Mouse (Mus musculus) liver, embryonic 14.5 days (tissue): ENCODE data around the gene Bmf. TPM values are rescaled to one million over a fixed set of nuclear protein-coding genes. Genes with fewer than 3 reads are reported as not detected.

ENCODE experiments used
- ATAC-seq: fragments of 200-750 bp; cut with Nextera tagmentation; 2 replicates; pipeline ENCODE4 v1.8.0; 2017; ENCODE audit warnings: moderate number of reproducible peaks, mild to moderate bottlenecking, moderate library complexity; ENCODE audit not compliant: insufficient read depth
- DNase-seq, 3 experiments: peaks; one replicate each; pipeline ENCODE4 v3.0.0-alpha.2; 2012 to 2013; ENCODE audit warnings: low read depth in 3 of 3, low spot score in 3 of 3
- H3K27ac ChIP-seq: fragments of 300-500 bp; sonication (generic); 2 replicates; pipeline ENCODE4 v1.5.1; 2014; ENCODE audit warnings: moderate library complexity, mild to moderate bottlenecking, control low read depth, inconsistent platforms
- H3K27me3 ChIP-seq: fragments of 300-500 bp; sonication (generic); 2 replicates; pipeline ENCODE4 v1.6.1; 2014; ENCODE audit warnings: mild to moderate bottlenecking, low read length, moderate library complexity; ENCODE audit not compliant: control insufficient read depth, insufficient read depth
- H3K36me3 ChIP-seq: fragments of 300-500 bp; sonication (generic); replicated peaks from 2 replicates; pipeline ENCODE4 v1.6.1; 2014; ENCODE audit warnings: low read depth; ENCODE audit not compliant: control insufficient read depth, insufficient read depth
- H3K4me1 ChIP-seq, 2 experiments: fragments of 200-500 bp in 1 of 2; fragments of 300-500 bp in 1 of 2; sonication (generic) in 1 of 2; replicated peaks; 2 replicates each; pipeline ENCODE4 v1.6.1; 2012 to 2014; ENCODE audit warnings: antibody characterized with exemption in 1 of 2, inconsistent platforms in 1 of 2, low read length in 1 of 2; ENCODE audit not compliant: control insufficient read depth in 2 of 2, insufficient read depth in 2 of 2
- H3K4me2 ChIP-seq: fragments of 300-500 bp; sonication (generic); 2 replicates; pipeline ENCODE4 v1.6.1; 2014; ENCODE audit warnings: low read depth, mild to moderate bottlenecking, control low read depth, moderate library complexity
- H3K4me3 ChIP-seq, 2 experiments: fragments of 200-500 bp in 1 of 2; fragments of 300-500 bp in 1 of 2; sonication (generic) in 1 of 2; 2 replicates each; pipeline ENCODE4 v1.5.1; 2012 to 2014; ENCODE audit warnings: low read depth in 2 of 2, low read length in 2 of 2, mild to moderate bottlenecking in 2 of 2, control low read depth in 1 of 2, inconsistent platforms in 1 of 2, moderate library complexity in 1 of 2; ENCODE audit not compliant: insufficient read depth in 1 of 2
- H3K9ac ChIP-seq: fragments of 300-500 bp; sonication (generic); replicated peaks from 2 replicates; pipeline ENCODE4 v1.6.1; 2014; ENCODE audit warnings: mild to moderate bottlenecking, control low read depth, moderate library complexity
- H3K9me3 ChIP-seq: fragments of 300-500 bp; sonication (generic); 2 replicates; pipeline ENCODE4 v1.6.1; 2016; ENCODE audit warnings: low read length, mixed read lengths; ENCODE audit not compliant: control insufficient read depth
- CTCF ChIP-seq: IDR thresholded peaks from 2 replicates; pipeline ENCODE4 v1.5.1; 2016; ENCODE audit warnings: antibody characterized with exemption, low read depth, control low read depth
- EP300 ChIP-seq: IDR thresholded peaks from 2 replicates; pipeline ENCODE4 v1.6.1; 2016; ENCODE audit warnings: antibody characterized with exemption, low read depth
- WGBS: fragments of 180-500 bp; shearing (Covaris S2); extraction: QIAGEN DNeasy Blood & Tissue Kit; methylation state at CpG from one replicate; pipeline ENCODE4 v1.1.7; 2014; ENCODE audit not compliant: insufficient replicate concordance; 5-methylcytosine and 5-hydroxymethylcytosine counted together
- polyA plus RNA-seq, 2 experiments: library from polyadenylated mRNA; depleted of rRNA in 1 of 2; stranded (reverse) in 1 of 2; unstranded in 1 of 2; fragments of >200 nt; fragmentation: Nextera tagmentation in 1 of 2; extraction: Ambion mirVana in 1 of 2; gene quantifications; 2 replicates each; pipeline versions ENCODE4 v1.2.1 to v1.2.3; 2012 to 2014

Bmf gene
- polyA plus RNA-seq, 2 experiments: 0.70 to 0.87 TPM

DNA sequence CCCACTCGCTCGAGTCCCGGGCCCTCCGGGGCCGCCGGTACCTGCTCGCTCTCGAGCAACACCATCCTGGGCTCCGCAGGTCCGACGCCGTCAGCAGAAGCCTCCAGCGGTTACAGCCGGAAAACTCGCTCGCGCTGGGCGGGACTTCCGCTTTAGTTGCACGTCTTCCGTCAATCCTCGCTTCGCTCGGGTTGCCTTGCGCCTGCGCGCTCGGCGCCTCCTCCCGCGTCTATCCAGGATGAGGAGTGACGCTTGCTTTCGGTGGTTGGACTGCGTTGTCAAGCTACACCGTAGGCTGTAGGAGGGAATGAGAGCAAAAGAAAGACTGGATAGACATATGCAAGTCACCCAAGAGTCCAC is 70.0 kb downstream of the Bmf start, which contains the start of gene Srp14:
Srp14 (minus strand) TSS at position 162 of the 360 bp plus-strand sequence.
- peak within 1 kb of the TSS; percentile 68 for H3K27ac ChIP-seq
- peak within 1 kb of the TSS; percentile 94 for H3K9ac ChIP-seq
- no peaks in the 10 kb centered on the region for H3K27me3 ChIP-seq
- WGBS: under 1% methylated on average over 35 of the region's 35 CpGs
- H3K9me3 ChIP-seq: no peaks in the 10 kb centered on the region
- peaks cover 5 to 26% of the 10 kb centered on the region in 2 experiments; a peak in 3 of 4 replicates for H3K4me1 ChIP-seq
- DNase-seq (peak; percentile 90 to 93 (median 91)), ATAC-seq (peak; percentile 90)
- TF ChIP-seq EP300: no peak
- TF ChIP-seq CTCF: no peak; the same call in 1 of the 2 replicates
- peaks cover 22% of the 10 kb centered on the region for H3K36me3 ChIP-seq
- peak within 1 kb of the TSS; percentile 63 for H3K4me2 ChIP-seq
- peak within 1 kb of the TSS; percentile 78 to 80 for H3K4me3 ChIP-seq

DNA sequence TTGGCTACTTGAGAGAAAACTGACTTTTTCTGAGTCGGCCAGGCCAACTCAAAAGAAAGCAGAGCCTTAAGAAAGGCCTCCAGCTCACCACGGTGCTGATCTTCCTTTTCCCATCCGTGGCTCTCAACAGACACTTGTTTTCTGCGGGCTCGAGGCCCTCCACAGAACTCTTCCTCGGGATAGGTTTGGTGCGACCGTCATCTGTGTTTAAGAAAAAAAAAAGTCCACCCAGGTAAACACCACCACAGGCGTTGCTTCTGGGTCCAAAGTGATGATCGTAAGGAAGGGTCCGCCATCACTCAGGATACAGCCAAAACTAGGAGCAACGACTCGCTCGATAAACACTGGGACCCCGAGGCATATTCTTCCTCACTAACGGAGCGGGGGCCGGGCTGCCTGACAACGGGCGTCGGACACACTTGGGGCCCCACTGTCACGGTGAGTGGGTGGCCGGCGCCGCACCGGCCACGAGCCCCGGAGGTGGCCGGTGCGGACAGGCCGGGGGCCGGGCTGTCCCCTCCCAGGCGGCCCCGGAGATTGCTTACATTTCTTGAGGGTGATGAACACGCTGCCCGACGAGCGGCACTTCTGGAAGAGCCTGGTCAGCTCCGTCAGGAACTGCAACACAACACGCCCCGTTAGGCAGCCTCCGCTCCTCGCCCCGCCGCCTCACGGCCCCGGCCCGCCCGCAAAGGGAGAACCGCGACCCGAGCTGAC is 70.5 kb downstream of the Bmf start:
- no peaks in the 10 kb centered on the region for H3K27me3 ChIP-seq
- DNase-seq: no peak
- H3K4me2 ChIP-seq: peak overlapping the region; percentile 63
- WGBS: 2% methylated on average over 50 of the region's 52 CpGs
- TF ChIP-seq CTCF (no peak), EP300 (no peak)
- H3K27ac ChIP-seq: peak overlapping the region; percentile 68
- H3K9me3 ChIP-seq: no peaks in the 10 kb centered on the region
- peak; percentile 69 for ATAC-seq
- peaks cover 5 to 26% of the 10 kb centered on the region in 2 experiments; a peak in 3 of 4 replicates for H3K4me1 ChIP-seq
- peak overlapping the region; percentile 78 to 80 for H3K4me3 ChIP-seq
- H3K9ac ChIP-seq: peak overlapping the region; percentile 94
- peaks cover 26% of the 10 kb centered on the region for H3K36me3 ChIP-seq

Other genes starting within 250 kb of the Bmf start
- gene Gpr176, start 176.3 kb downstream of the Bmf start, polyA plus RNA-seq (2012; rRNA removed): 0.09 and 0.12 TPM in 2 replicates
- 0.11 and 0.29 TPM in 2 replicates for gene Gpr176, start 176.3 kb downstream of the Bmf start, polyA plus RNA-seq (2014; fragmentation: Nextera tagmentation; extraction: Ambion mirVana)
- gene Eif2ak4, start 161.1 kb downstream of the Bmf start, polyA plus RNA-seq (2012; rRNA removed): 5.7 and 6.3 TPM in 2 replicates
- 3.7 and 4.9 TPM in 2 replicates for gene Eif2ak4, start 161.1 kb downstream of the Bmf start, polyA plus RNA-seq (2014; fragmentation: Nextera tagmentation; extraction: Ambion mirVana)
- 46.6 and 59.2 TPM in 2 replicates for gene Srp14, start 70.0 kb downstream of the Bmf start, polyA plus RNA-seq (2012; rRNA removed)
- 93.7 and 102 TPM in 2 replicates for gene Srp14, start 70.0 kb downstream of the Bmf start, polyA plus RNA-seq (2014; fragmentation: Nextera tagmentation; extraction: Ambion mirVana)
- gene Bub1b, start 48.5 kb upstream of the Bmf start, polyA plus RNA-seq (2012; rRNA removed): 26.0 and 33.6 TPM in 2 replicates
- gene Bub1b, start 48.5 kb upstream of the Bmf start, polyA plus RNA-seq (2014; fragmentation: Nextera tagmentation; extraction: Ambion mirVana): 40.2 and 46.6 TPM in 2 replicates
- 0.48 and 0.60 TPM in 2 replicates for gene Pak6, start 113.6 kb upstream of the Bmf start, polyA plus RNA-seq (2012; rRNA removed)
- gene Pak6, start 113.6 kb upstream of the Bmf start, polyA plus RNA-seq (2014; fragmentation: Nextera tagmentation; extraction: Ambion mirVana): 0.17 and 0.68 TPM in 2 replicates
- 0.03 and 0.07 TPM in 2 replicates for gene Ankrd63, start 154.3 kb upstream of the Bmf start, polyA plus RNA-seq (2012; rRNA removed)
- 0.03 TPM in 1 of 2 replicates, not detected in the other for gene Ankrd63, start 154.3 kb upstream of the Bmf start, polyA plus RNA-seq (2014; fragmentation: Nextera tagmentation; extraction: Ambion mirVana)
- 2.6 and 3.1 TPM in 2 replicates for gene Plcb2, start 178.8 kb upstream of the Bmf start, polyA plus RNA-seq (2012; rRNA removed)
- 1.5 and 1.7 TPM in 2 replicates for gene Plcb2, start 178.8 kb upstream of the Bmf start, polyA plus RNA-seq (2014; fragmentation: Nextera tagmentation; extraction: Ambion mirVana)
- gene Inafm2, start 196.1 kb upstream of the Bmf start, polyA plus RNA-seq (2012; rRNA removed): 4.1 and 5.0 TPM in 2 replicates
- 18.3 and 22.8 TPM in 2 replicates for gene Inafm2, start 196.1 kb upstream of the Bmf start, polyA plus RNA-seq (2014; fragmentation: Nextera tagmentation; extraction: Ambion mirVana)
- gene Ccdc9b, start 213.0 kb upstream of the Bmf start, polyA plus RNA-seq (2012; rRNA removed): 0.28 and 0.39 TPM in 2 replicates
- gene Ccdc9b, start 213.0 kb upstream of the Bmf start, polyA plus RNA-seq (2014; fragmentation: Nextera tagmentation; extraction: Ambion mirVana): 0.04 and 0.16 TPM in 2 replicates
- gene Phgr1, start 223.1 kb upstream of the Bmf start, polyA plus RNA-seq (2012; rRNA removed): not detected in 2 replicates
- not detected in 2 replicates for gene Phgr1, start 223.1 kb upstream of the Bmf start, polyA plus RNA-seq (2014; fragmentation: Nextera tagmentation; extraction: Ambion mirVana)
- gene Disp2, start 230.0 kb upstream of the Bmf start, polyA plus RNA-seq (2012; rRNA removed): 0.21 and 0.40 TPM in 2 replicates
- 0.25 and 0.27 TPM in 2 replicates for gene Disp2, start 230.0 kb upstream of the Bmf start, polyA plus RNA-seq (2014; fragmentation: Nextera tagmentation; extraction: Ambion mirVana)